Comparison of ENCODE assay signal across 8 mouse cellular contexts in genomic region chr1:86470519-86471181, GRCm38 (mm10). TPM values are rescaled to one million over a fixed set of nuclear protein-coding genes. Genes with fewer than 3 reads are reported as not detected.
A peak's percentile ranks its signal among the peaks of the same experiment; 100 is the strongest.
DNase-seq lines count a peak whose midpoint lies in the region; ATAC-seq and TF ChIP-seq lines count a peak whose summit lies in the region.

No protein-coding gene starts in this region.

- H3K9ac ChIP-seq in hindbrain, embryonic 16.5 days (ENCODE audit: low read depth, low read length) = no peak overlapping the region
- H3K9ac ChIP-seq in hindbrain, embryonic 13.5 days = no peak overlapping the region
- H3K9ac ChIP-seq in embryonic facial prominence, embryonic 15.5 days = no peak overlapping the region
- no peak overlapping the region for H3K9ac ChIP-seq in limb, embryonic 13.5 days

- no peaks in the 10 kb centered on the region for H3K36me3 ChIP-seq in hindbrain, embryonic 16.5 days (ENCODE audit: control insufficient read depth, insufficient read depth, low read length)
- H3K36me3 ChIP-seq in hindbrain, embryonic 13.5 days = no peaks in the 10 kb centered on the region
- H3K36me3 ChIP-seq in embryonic facial prominence, embryonic 15.5 days = no peaks in the 10 kb centered on the region
- no peaks in the 10 kb centered on the region for H3K36me3 ChIP-seq in limb, embryonic 13.5 days
- no peaks in the 10 kb centered on the region for H3K36me3 ChIP-seq in myocyte (ENCODE audit: control insufficient read depth, insufficient read depth)

- no peak overlapping the region for H3ac ChIP-seq in myocyte (ENCODE audit: control insufficient read depth, insufficient read length)

- DNase-seq in adrenal gland, adult (ENCODE audit: inconsistent age in 2 of 2, low spot score in 1 of 2) = peak; percentile 88 to 95
- peak; percentile 84 to 87 for DNase-seq in heart, postnatal 14 days
- no peak for DNase-seq in T-cell, adult 2 months (ENCODE audit: low spot score)

- ATAC-seq in hindbrain, embryonic 16.5 days = peak; percentile 42; the same call in 1 of the 2 replicates
- no peak; the same call in 1 of the 2 replicates for ATAC-seq in hindbrain, embryonic 13.5 days (ENCODE audit: low FRiP score)
- peak; percentile 74; the same call in 1 of the 2 replicates for ATAC-seq in embryonic facial prominence, embryonic 15.5 days (ENCODE audit: insufficient number of reproducible peaks, low FRiP score, low TSS enrichment, low read depth)
- ATAC-seq in limb, embryonic 13.5 days (ENCODE audit: low FRiP score, low read depth) = peak; percentile 25; the same call in 1 of the 2 replicates

- peaks cover 4% of the 10 kb centered on the region for H3K4me1 ChIP-seq in hindbrain, embryonic 16.5 days (ENCODE audit: control insufficient read depth, insufficient read depth, low read depth, low read length)
- peaks cover 15% of the 10 kb centered on the region for H3K4me1 ChIP-seq in hindbrain, embryonic 13.5 days (replicated peaks)
- peaks cover 24% of the 10 kb centered on the region for H3K4me1 ChIP-seq in embryonic facial prominence, embryonic 15.5 days
- peaks cover 19% of the 10 kb centered on the region for H3K4me1 ChIP-seq in limb, embryonic 13.5 days

- H3K4me2 ChIP-seq in hindbrain, embryonic 16.5 days (ENCODE audit: low read length) = no peak overlapping the region
- H3K4me2 ChIP-seq in hindbrain, embryonic 13.5 days = no peak overlapping the region
- no peak overlapping the region for H3K4me2 ChIP-seq in embryonic facial prominence, embryonic 15.5 days (replicated peaks)
- no peak overlapping the region for H3K4me2 ChIP-seq in limb, embryonic 13.5 days (replicated peaks)
- H3K4me2 ChIP-seq in myocyte (ENCODE audit: low read depth) = peak overlapping the region; percentile 100

- TF ChIP-seq POLR2A in myocyte (IDR thresholded peaks at IDR 0.05; ENCODE audit: insufficient read length, low read depth) = peak; percentile 60

- no peak overlapping the region for H3K4me3 ChIP-seq in hindbrain, embryonic 16.5 days (ENCODE audit: low read length)
- no peak overlapping the region for H3K4me3 ChIP-seq in hindbrain, embryonic 13.5 days
- H3K4me3 ChIP-seq in embryonic facial prominence, embryonic 15.5 days (replicated peaks) = no peak overlapping the region
- no peak overlapping the region for H3K4me3 ChIP-seq in limb, embryonic 13.5 days
- peak overlapping the region; percentile 7 for H3K4me3 ChIP-seq in myocyte

- no peaks in the 10 kb centered on the region for H3K9me3 ChIP-seq in hindbrain, embryonic 16.5 days (ENCODE audit: control insufficient read depth, low read length)
- H3K9me3 ChIP-seq in hindbrain, embryonic 13.5 days = no peaks in the 10 kb centered on the region
- H3K9me3 ChIP-seq in embryonic facial prominence, embryonic 15.5 days (replicated peaks) = no peaks in the 10 kb centered on the region
- peaks cover 4% of the 10 kb centered on the region; the same call in 1 of the 2 replicates for H3K9me3 ChIP-seq in limb, embryonic 13.5 days

- 68% methylated on average over 12 of the region's 12 CpGs for WGBS in hindbrain, embryonic 16.5 days
- 73% methylated on average over 12 of the region's 12 CpGs for WGBS in hindbrain, embryonic 13.5 days
- 60% methylated on average over 12 of the region's 12 CpGs for WGBS in embryonic facial prominence, embryonic 15.5 days
- WGBS in limb, embryonic 13.5 days = 83% methylated on average over 12 of the region's 12 CpGs

- peak overlapping the region; percentile 42; the same call in 1 of the 2 replicates for H3K27ac ChIP-seq in hindbrain, embryonic 16.5 days (ENCODE audit: low read depth, low read length)
- no peak overlapping the region for H3K27ac ChIP-seq in hindbrain, embryonic 13.5 days
- H3K27ac ChIP-seq in embryonic facial prominence, embryonic 15.5 days (replicated peaks) = peak overlapping the region; percentile 95
- H3K27ac ChIP-seq in limb, embryonic 13.5 days = peak overlapping the region; percentile 52; the same call in 1 of the 2 replicates

- H3K27me3 ChIP-seq in hindbrain, embryonic 16.5 days (replicated peaks; ENCODE audit: control insufficient read depth, insufficient read depth, low read length) = no peaks in the 10 kb centered on the region
- H3K27me3 ChIP-seq in hindbrain, embryonic 13.5 days = no peaks in the 10 kb centered on the region
- no peaks in the 10 kb centered on the region for H3K27me3 ChIP-seq in embryonic facial prominence, embryonic 15.5 days
- H3K27me3 ChIP-seq in limb, embryonic 13.5 days = no peaks in the 10 kb centered on the region
- H3K27me3 ChIP-seq in myocyte (ENCODE audit: control insufficient read depth, insufficient read depth, insufficient read length) = no peaks in the 10 kb centered on the region

- intact Hi-C loops in heart, postnatal 14 days (cut with DNase I) = loop anchor here (5.0 kb wide), 1 partner anchor 57 kb away; the partner anchor contains the start of gene Ptma

- H3K79me2 ChIP-seq in myocyte (ENCODE audit: control insufficient read depth, insufficient read depth) = no peaks in the 10 kb centered on the region

TF ChIP-seq in myocyte, 11 proteins besides CTCF, POLR2A, EP300 and RAD21:
- TF ChIP-seq TCF3 (IDR thresholded peaks at IDR 0.05; ENCODE audit: insufficient read length, low read depth) (no peak), MYOD1 (IDR thresholded peaks at IDR 0.05; ENCODE audit: control insufficient read depth in 1 of 3, insufficient read length in 2 of 3, low read depth in 2 of 3) (peak; percentile 9 to 86 (median 74)), TCF12 (IDR thresholded peaks at IDR 0.05; ENCODE audit: insufficient read depth, poor library complexity, severe bottlenecking) (peak; percentile 24), MYOG (IDR thresholded peaks at IDR 0.05; ENCODE audit: control insufficient read depth in 1 of 3, insufficient read depth in 1 of 3, insufficient read length in 2 of 3, low read depth in 2 of 3) (peak; percentile 51 to 91 (median 67)), USF1 (IDR thresholded peaks at IDR 0.05; ENCODE audit: low read depth) (peak; percentile 33), CEBPB (IDR thresholded peaks at IDR 0.05; ENCODE audit: insufficient read depth, poor library complexity, severe bottlenecking) (peak; percentile 85), SRF (IDR thresholded peaks at IDR 0.05; ENCODE audit: control insufficient read depth, insufficient read length, low read depth) (peak; percentile 98), REST (IDR thresholded peaks at IDR 0.05; ENCODE audit: insufficient read depth, insufficient read length) (no peak), POLR2AphosphoS2 (IDR thresholded peaks at IDR 0.05; ENCODE audit: insufficient read length, low read depth) (peak; percentile 94), MAX (IDR thresholded peaks at IDR 0.05; ENCODE audit: low read depth) (no peak), E2F4 (IDR thresholded peaks at IDR 0.05; ENCODE audit: insufficient read depth) (no peak)

RNA-seq across cellular contexts. Expression of gene Tex44, which starts 44.5 kb away (rescaled TPM):
- not detected in 2 replicates for polyA plus RNA-seq in hindbrain, embryonic 16.5 days (2015; fragmentation: Nextera tagmentation; extraction: Ambion mirVana)
- not detected in 2 replicates for polyA plus RNA-seq in hindbrain, embryonic 13.5 days (2015; fragmentation: Nextera tagmentation; extraction: Ambion mirVana)
- polyA plus RNA-seq in embryonic facial prominence, embryonic 15.5 days (2015; fragmentation: Nextera tagmentation; extraction: Ambion mirVana) = not detected in 2 replicates
- not detected for total RNA-seq in heart, postnatal 14 days (2021)
- not detected in 2 replicates for polyA plus RNA-seq in limb, embryonic 13.5 days (2015; fragmentation: Nextera tagmentation; extraction: Ambion mirVana)
- not detected for polyA plus RNA-seq in myocyte (2012; fragmentation: generic; extraction: Trizol)

RNA-seq across cellular contexts. Expression of gene Nmur1, which starts 44.6 kb away (rescaled TPM):
- polyA plus RNA-seq in hindbrain, embryonic 16.5 days (2015; fragmentation: Nextera tagmentation; extraction: Ambion mirVana) = 0.13 TPM in 1 of 2 replicates, not detected in the other
- not detected in 2 replicates for polyA plus RNA-seq in hindbrain, embryonic 13.5 days (2015; fragmentation: Nextera tagmentation; extraction: Ambion mirVana)
- not detected in 2 replicates for polyA plus RNA-seq in embryonic facial prominence, embryonic 15.5 days (2015; fragmentation: Nextera tagmentation; extraction: Ambion mirVana)
- total RNA-seq in heart, postnatal 14 days (2021) = not detected
- not detected in 2 replicates for polyA plus RNA-seq in limb, embryonic 13.5 days (2015; fragmentation: Nextera tagmentation; extraction: Ambion mirVana)
- not detected for polyA plus RNA-seq in myocyte (2012; fragmentation: generic; extraction: Trizol)

RNA-seq across cellular contexts. Expression of gene Ptma, which starts 55.9 kb away (rescaled TPM):
- polyA plus RNA-seq in hindbrain, embryonic 16.5 days (2015; fragmentation: Nextera tagmentation; extraction: Ambion mirVana) = 1,165 and 1,204 TPM in 2 replicates
- polyA plus RNA-seq in hindbrain, embryonic 13.5 days (2015; fragmentation: Nextera tagmentation; extraction: Ambion mirVana) = 2,123 and 2,193 TPM in 2 replicates
- 1,945 and 2,079 TPM in 2 replicates for polyA plus RNA-seq in embryonic facial prominence, embryonic 15.5 days (2015; fragmentation: Nextera tagmentation; extraction: Ambion mirVana)
- 100 to 1,000 TPM; 290 to 401 TPM for total RNA-seq in heart, postnatal 14 days (2021)
- 2,828 and 3,051 TPM in 2 replicates for polyA plus RNA-seq in limb, embryonic 13.5 days (2015; fragmentation: Nextera tagmentation; extraction: Ambion mirVana)
- 593 TPM for polyA plus RNA-seq in myocyte (2012; fragmentation: generic; extraction: Trizol)
